Mouse (Mus musculus) erythroblast, embryonic 14.5 days (primary cell): ENCODE results near the gene Cds1.

Experiments
- GATA1 ChIP-seq: IDR thresholded peaks from 2 replicates; pipeline ENCODE4 v1.6.1; 2012; ENCODE audit warnings: low read length, inconsistent platforms, mixed read lengths
- TAL1 ChIP-seq: IDR thresholded peaks from 3 replicates; pipeline ENCODE4 v1.6.1; 2012; ENCODE audit warnings: low read length, inconsistent platforms, mixed read lengths

- TF ChIP-seq GATA1 (no peak), TAL1 (no peak)
Measured at GRCm38 (mm10) chr5:101845930-101846329, 81.0 kb downstream of the Cds1 start.
